Mouse (Mus musculus) gastrocnemius, postnatal 14 days (tissue): ENCODE results near the gene Bglap3. TPM values are rescaled to one million over a fixed set of nuclear protein-coding genes. Genes with fewer than 3 reads are reported as not detected.
A peak's percentile ranks its signal among the peaks of the same experiment; 100 is the strongest.
"Not testable (repeated sequence)": the region's sequence is repeated elsewhere in the genome, so short reads cannot be mapped to it uniquely, and the experiment has no call there.

Source experiments
- DNase-seq: peaks from one replicate; pipeline ENCODE4 v3.0.0; 2021; ENCODE audit warnings: mixed read lengths
- intact Hi-C: fragments of 180-260 bp; cut with DNase I; formaldehyde crosslinking; loops from one replicate; pipeline ENCODE4 v1.15.1; 2025; ENCODE audit warnings: low total_unique reads
- total RNA-seq, 2 experiments: library from RNA; stranded (reverse); gene quantifications; 2 replicates each; pipeline ENCODE4 v1.2.3; 2021

Gene Bglap3
- total RNA-seq, 2 experiments from 2014 or later = not detected

- intact Hi-C loops, DNase-seq: not testable (repeated sequence)
Measured at GRCm38 (mm10) chr3:88381389-88382315, 9.1 kb upstream of the Bglap3 start.

- DNase-seq, intact Hi-C loops: not testable (repeated sequence)
Measured at GRCm38 (mm10) chr3:88378599-88378998, 6.1 kb upstream of the Bglap3 start, which contains the start of gene Bglap2. Gene Bglap2 (minus strand): TSS chr3:88378699.

GRCm38 (mm10) chr3:88376644-88377043, 4.1 kb upstream of the Bglap3 start:
- DNase-seq, intact Hi-C loops: not testable (repeated sequence)

- intact Hi-C loops, DNase-seq: not testable (repeated sequence)
Measured at GRCm38 (mm10) chr3:88375750-88376626, 3.4 kb upstream of the Bglap3 start.

GRCm38 (mm10) chr3:88368511-88368910, 4.0 kb downstream of the Bglap3 start:
- intact Hi-C loops = not testable (repeated sequence)
- DNase-seq = peak; percentile 48

- intact Hi-C loops, DNase-seq: not testable (repeated sequence)
Measured at GRCm38 (mm10) chr3:88367517-88367916, 5.0 kb downstream of the Bglap3 start.

GRCm38 (mm10) chr3:88366830-88367428, 5.6 kb downstream of the Bglap3 start:
- peak; percentile 44 for DNase-seq
- intact Hi-C loops = not testable (repeated sequence)

- intact Hi-C loops = no loop called here
- DNase-seq = no peak
Measured at GRCm38 (mm10) chr3:88365705-88366361, 6.7 kb downstream of the Bglap3 start.

GRCm38 (mm10) chr3:88364337-88364736, 8.2 kb downstream of the Bglap3 start, which contains the start of gene Paqr6:
Gene Paqr6 (plus strand): TSS chr3:88364584.
- peak; percentile 75 for DNase-seq
- intact Hi-C loops = no loop called here

GRCm38 (mm10) chr3:88363700-88364099, 8.8 kb downstream of the Bglap3 start:
- no peak for DNase-seq
- intact Hi-C loops = no loop called here

GRCm38 (mm10) chr3:88361612-88362313, 10.8 kb downstream of the Bglap3 start:
- intact Hi-C loops = no loop called here
- no peak for DNase-seq

- no peak for DNase-seq
- intact Hi-C loops = no loop called here
Measured at GRCm38 (mm10) chr3:88361096-88361495, 11.4 kb downstream of the Bglap3 start.

GRCm38 (mm10) chr3:88359989-88360388, 12.6 kb downstream of the Bglap3 start:
- no peak for DNase-seq
- intact Hi-C loops = no loop called here

GRCm38 (mm10) chr3:88359584-88359983, 13.0 kb downstream of the Bglap3 start:
- no peak for DNase-seq
- intact Hi-C loops = no loop called here

GRCm38 (mm10) chr3:88354396-88355165, 18.0 kb downstream of the Bglap3 start:
- intact Hi-C loops = no loop called here
- no peak for DNase-seq

GRCm38 (mm10) chr3:88352907-88353306, 19.6 kb downstream of the Bglap3 start:
- intact Hi-C loops = no loop called here
- DNase-seq = no peak

- intact Hi-C loops = no loop called here
- no peak for DNase-seq
Measured at GRCm38 (mm10) chr3:88350732-88351131, 21.8 kb downstream of the Bglap3 start.

- DNase-seq = no peak
- intact Hi-C loops = no loop called here
Measured at GRCm38 (mm10) chr3:88339006-88339405, 33.5 kb downstream of the Bglap3 start.
